Mouse (Mus musculus) cerebellum, postnatal 14 days (tissue): Measurements from ENCODE around the gene Zeb2.

Experiments used
- DNase-seq, 2 experiments: peaks; one replicate each; pipeline ENCODE4 v3.0.0; 2021; ENCODE audit warnings: mixed read lengths in 2 of 2

Gene Zeb2

GRCm38 (mm10) chr2:45096638-45097247, 20.5 kb downstream of the Zeb2 start:
- DNase-seq: peak in 1 of 2 experiments; percentile 23

GRCm38 (mm10) chr2:45095825-45096224, 21.4 kb downstream of the Zeb2 start:
- DNase-seq: no peak

GRCm38 (mm10) chr2:45094371-45094967, 22.7 kb downstream of the Zeb2 start:
- no peak for DNase-seq

GRCm38 (mm10) chr2:45093479-45093878, 23.7 kb downstream of the Zeb2 start:
- no peak for DNase-seq

- DNase-seq: no peak
Observed at GRCm38 (mm10) chr2:45092654-45093053, 24.5 kb downstream of the Zeb2 start.

- DNase-seq: no peak
Observed at GRCm38 (mm10) chr2:45090529-45091297, 26.5 kb downstream of the Zeb2 start.

- DNase-seq: no peak
Observed at GRCm38 (mm10) chr2:45089251-45089530, 28.0 kb downstream of the Zeb2 start.

- DNase-seq: no peak
Observed at GRCm38 (mm10) chr2:45088435-45089250, 28.6 kb downstream of the Zeb2 start.

GRCm38 (mm10) chr2:45087208-45087607, 30.0 kb downstream of the Zeb2 start:
- no peak for DNase-seq

- no peak for DNase-seq
Observed at GRCm38 (mm10) chr2:45085653-45086052, 31.5 kb downstream of the Zeb2 start.

- DNase-seq: no peak
Observed at GRCm38 (mm10) chr2:45083042-45083441, 34.2 kb downstream of the Zeb2 start.

- DNase-seq: no peak
Observed at GRCm38 (mm10) chr2:45081559-45081958, 35.6 kb downstream of the Zeb2 start.

GRCm38 (mm10) chr2:45077938-45078487, 39.2 kb downstream of the Zeb2 start:
- DNase-seq: no peak

GRCm38 (mm10) chr2:45077383-45077782, 39.8 kb downstream of the Zeb2 start:
- no peak for DNase-seq

GRCm38 (mm10) chr2:45073025-45073424, 44.2 kb downstream of the Zeb2 start:
- DNase-seq: no peak

- DNase-seq: no peak
Observed at GRCm38 (mm10) chr2:45071296-45071695, 45.9 kb downstream of the Zeb2 start.

- DNase-seq: no peak
Observed at GRCm38 (mm10) chr2:45070612-45071276, 46.5 kb downstream of the Zeb2 start.

GRCm38 (mm10) chr2:45068792-45069550, 48.2 kb downstream of the Zeb2 start:
- no peak for DNase-seq

- peak in 1 of 2 experiments; percentile 26 for DNase-seq
Observed at GRCm38 (mm10) chr2:45067116-45067515, 50.1 kb downstream of the Zeb2 start.

GRCm38 (mm10) chr2:45063300-45063890, 53.8 kb downstream of the Zeb2 start:
- no peak for DNase-seq

GRCm38 (mm10) chr2:45062136-45062535, 55.1 kb downstream of the Zeb2 start:
- DNase-seq: no peak
